Mouse (Mus musculus): ENCODE data around the gene Pds5a. TPM values are rescaled to one million over a fixed set of nuclear protein-coding genes. Genes with fewer than 3 reads are reported as not detected.
"Not testable (repeated sequence)": the region's sequence is repeated elsewhere in the genome, so short reads cannot be mapped to it uniquely, and the experiment has no call there.

Pds5a gene
- total RNA-seq, 1 experiment, result 161 TPM

DNA sequence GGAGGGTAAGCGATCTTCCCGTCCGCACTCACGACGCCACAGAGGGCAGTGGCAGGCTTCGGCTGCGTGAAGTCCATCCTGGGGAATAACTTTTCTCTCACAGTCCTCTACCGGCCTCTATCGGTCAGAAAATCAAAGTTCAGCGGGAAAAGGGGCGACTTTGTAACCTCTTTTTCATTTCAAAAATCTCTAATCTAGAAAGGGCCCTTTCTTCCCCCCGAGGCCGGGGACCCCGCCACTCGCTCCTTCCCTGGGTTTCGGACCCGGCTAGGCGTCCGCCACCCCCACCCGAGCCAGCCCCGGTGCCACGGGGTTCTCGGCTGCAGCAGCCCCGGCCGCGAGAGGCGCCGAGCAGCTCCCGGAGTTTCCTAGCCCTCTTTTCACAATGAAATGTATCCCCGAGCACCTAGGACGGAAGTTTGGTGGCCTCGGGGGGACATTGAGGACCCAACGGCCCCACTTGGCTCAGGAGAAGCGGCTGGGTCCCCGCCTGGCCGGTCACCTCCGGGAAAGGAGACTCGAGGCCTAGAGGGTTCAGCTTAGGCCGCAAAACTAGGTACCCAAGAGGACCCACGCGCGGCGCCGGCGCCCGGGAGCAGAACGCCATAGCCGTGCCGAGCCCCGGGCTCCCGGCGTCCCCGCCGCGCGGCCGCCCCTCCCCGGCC is 1.1 kb downstream of the Pds5a start:
- no peaks in the 10 kb centered on the region for H3K9me3 ChIP-seq (ENCODE audit: control insufficient read depth, insufficient read depth, low read depth, low read length)
- H3K9ac ChIP-seq (ENCODE audit: insufficient read depth, low read depth, low read length, poor library complexity, severe bottlenecking), result peak overlapping the region; percentile 99
- TF ChIP-seq ZC3H11A (IDR thresholded peaks at IDR 0.05; ENCODE audit: borderline replicate concordance, low read depth, low read length), result no peak
- TF ChIP-seq HCFC1 (IDR thresholded peaks at IDR 0.05; ENCODE audit: borderline replicate concordance, insufficient read depth, low read length), result 0 out of 2 replicates have a peak, but pooled peaks have one; percentile 3
- no peak for TF ChIP-seq CHD2 (IDR thresholded peaks at IDR 0.05; ENCODE audit: low read depth, low read length)
- no peak for TF ChIP-seq ZNF384 (IDR thresholded peaks at IDR 0.05; ENCODE audit: low read depth, low read length)
- no peak for TF ChIP-seq MAFK (IDR thresholded peaks at IDR 0.05; ENCODE audit: insufficient read depth, low read depth, low read length)
- peaks cover 10% of the 10 kb centered on the region for H3K36me3 ChIP-seq (ENCODE audit: control insufficient read depth, insufficient read depth, low read length, poor library complexity, severe bottlenecking)
- peak overlapping the region; percentile 97 to 100 for H3K4me3 ChIP-seq (ENCODE audit: insufficient read depth in 1 of 2, low read depth in 1 of 2, low read length in 2 of 2, poor library complexity in 1 of 2, severe bottlenecking in 1 of 2)
- DNase-seq (ENCODE audit: low read depth, low spot score), result peak; percentile 47
- in situ Hi-C loops (cut with MboI; ENCODE audit: low sequenced_read_pairs in 2 of 2, unreplicated experiment in 2 of 2), result no loop called here
- H3K4me1 ChIP-seq (ENCODE audit: control insufficient read depth in 2 of 2, insufficient read depth in 2 of 2, low read length in 2 of 2, poor library complexity in 1 of 2), result peaks cover 5 to 8% of the 10 kb centered on the region in 2 experiments
- H3K27ac ChIP-seq (ENCODE audit: insufficient read depth, low read depth, low read length, poor library complexity, severe bottlenecking), result peak overlapping the region; percentile 98

DNA sequence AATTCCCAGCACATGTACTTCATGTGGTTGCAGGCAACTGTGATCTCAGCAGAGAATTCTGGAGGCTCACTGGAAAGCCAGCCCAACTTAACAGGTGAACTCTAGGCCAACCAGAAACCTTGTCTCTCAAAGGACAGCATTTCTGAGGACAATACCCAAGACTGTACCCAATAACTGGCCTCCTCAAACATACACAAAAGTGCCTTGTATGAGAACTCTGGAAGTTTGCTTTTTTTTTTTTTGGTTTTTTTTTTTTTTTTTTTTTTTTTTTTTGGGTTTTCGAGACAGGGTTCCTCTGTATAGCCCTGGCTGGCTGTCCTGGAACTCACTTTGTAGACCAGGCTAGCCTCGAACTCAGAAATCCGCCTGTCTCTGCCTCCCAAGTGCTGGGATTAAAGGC is 4.0 kb downstream of the Pds5a start:
- DNase-seq (ENCODE audit: low read depth, low spot score); in situ Hi-C loops (cut with MboI; ENCODE audit: low sequenced_read_pairs in 2 of 2, unreplicated experiment in 2 of 2); H3K9ac ChIP-seq (ENCODE audit: insufficient read depth, low read depth, low read length, poor library complexity, severe bottlenecking): not testable (repeated sequence)

DNA sequence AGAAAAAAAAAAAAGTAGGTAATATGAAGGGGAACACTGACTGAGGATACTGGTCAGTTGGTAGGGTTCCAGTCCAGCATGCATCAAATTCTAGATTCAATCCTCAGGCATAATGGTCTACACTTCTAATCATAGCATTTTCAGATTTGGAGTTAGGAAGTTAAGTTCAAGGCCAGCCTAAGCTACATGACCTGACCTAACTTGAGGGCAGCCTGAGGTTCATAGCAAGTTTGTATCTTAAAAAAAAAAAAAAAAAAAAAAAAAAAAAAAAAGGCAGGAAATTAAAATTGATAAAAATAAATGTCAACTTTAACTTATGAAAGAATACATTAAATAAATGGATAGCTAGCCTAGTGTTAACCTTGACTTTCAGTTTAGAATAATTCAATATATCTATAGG is 5.1 kb downstream of the Pds5a start:
- in situ Hi-C loops (cut with MboI; ENCODE audit: low sequenced_read_pairs in 2 of 2, unreplicated experiment in 2 of 2), result no loop called here
- Histone ChIP-seq H3K9me3 (ENCODE audit: control insufficient read depth, insufficient read depth, low read depth, low read length) (no peaks in the 10 kb centered on the region), H3K9ac (ENCODE audit: insufficient read depth, low read depth, low read length, poor library complexity, severe bottlenecking) (no peak overlapping the region), H3K4me1 (ENCODE audit: control insufficient read depth in 2 of 2, insufficient read depth in 2 of 2, low read length in 2 of 2, poor library complexity in 1 of 2) (peaks cover 5 to 8% of the 10 kb centered on the region in 2 experiments; a peak in 3 of 4 replicates), H3K36me3 (ENCODE audit: control insufficient read depth, insufficient read depth, low read length, poor library complexity, severe bottlenecking) (peaks cover 15% of the 10 kb centered on the region), H3K4me3 (ENCODE audit: insufficient read depth in 1 of 2, low read depth in 1 of 2, low read length in 2 of 2, poor library complexity in 1 of 2, severe bottlenecking in 1 of 2) (no peak overlapping the region), H3K27ac (ENCODE audit: insufficient read depth, low read depth, low read length, poor library complexity, severe bottlenecking) (no peak overlapping the region)
- no peak for DNase-seq (ENCODE audit: low read depth, low spot score)
- TF ChIP-seq ZNF384 (IDR thresholded peaks at IDR 0.05; ENCODE audit: low read depth, low read length) (0 out of 2 replicates have a peak, but pooled peaks have one; percentile 31), ZC3H11A (IDR thresholded peaks at IDR 0.05; ENCODE audit: borderline replicate concordance, low read depth, low read length) (no peak)

More for the DNA sequence above, 4.0 kb downstream of the Pds5a start:
- not testable (repeated sequence) for H3K9me3 ChIP-seq (ENCODE audit: control insufficient read depth, insufficient read depth, low read depth, low read length); H3K4me1 ChIP-seq (ENCODE audit: control insufficient read depth in 2 of 2, insufficient read depth in 2 of 2, low read length in 2 of 2, poor library complexity in 1 of 2); H3K4me3 ChIP-seq (ENCODE audit: insufficient read depth in 1 of 2, low read depth in 1 of 2, low read length in 2 of 2, poor library complexity in 1 of 2, severe bottlenecking in 1 of 2); H3K27ac ChIP-seq (ENCODE audit: insufficient read depth, low read depth, low read length, poor library complexity, severe bottlenecking)
- peaks cover 13% of the 10 kb centered on the region for H3K36me3 ChIP-seq (ENCODE audit: control insufficient read depth, insufficient read depth, low read length, poor library complexity, severe bottlenecking)
- TF ChIP-seq ZNF384 (IDR thresholded peaks at IDR 0.05; ENCODE audit: low read depth, low read length), result peak; percentile 85

DNA sequence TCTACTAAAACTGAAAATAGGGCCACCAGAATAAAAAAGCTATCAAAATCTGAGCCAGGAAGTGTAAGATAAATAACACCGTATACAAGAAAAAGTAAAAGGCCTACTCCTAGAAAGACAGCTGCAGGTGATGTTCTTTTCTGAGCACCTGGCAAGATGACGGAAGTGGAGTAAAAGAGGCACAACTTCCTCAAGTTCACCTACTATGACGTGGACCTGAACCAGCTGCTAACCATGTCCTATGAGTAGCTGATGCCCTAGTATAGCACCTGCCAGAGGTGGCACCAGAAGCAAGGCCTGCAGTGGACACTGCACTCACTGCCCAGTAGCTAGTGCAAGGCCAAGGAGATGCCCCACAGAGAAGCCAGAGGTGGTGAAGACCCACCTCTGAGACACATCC is 9.3 kb downstream of the Pds5a start:
- in situ Hi-C loops (cut with MboI; ENCODE audit: low sequenced_read_pairs in 2 of 2, unreplicated experiment in 2 of 2), result no loop called here
- H3K27ac ChIP-seq (ENCODE audit: insufficient read depth, low read depth, low read length, poor library complexity, severe bottlenecking), result no peak overlapping the region
- H3K4me1 ChIP-seq (ENCODE audit: control insufficient read depth in 2 of 2, insufficient read depth in 2 of 2, low read length in 2 of 2, poor library complexity in 1 of 2), result peaks cover 0 to 4% of the 10 kb centered on the region in 2 experiments; a peak in 1 of 4 replicates
- DNase-seq (ENCODE audit: low read depth, low spot score), result no peak
- H3K9ac ChIP-seq (ENCODE audit: insufficient read depth, low read depth, low read length, poor library complexity, severe bottlenecking), result no peak overlapping the region
- H3K4me3 ChIP-seq (ENCODE audit: insufficient read depth in 1 of 2, low read depth in 1 of 2, low read length in 2 of 2, poor library complexity in 1 of 2, severe bottlenecking in 1 of 2), result no peak overlapping the region
- H3K36me3 ChIP-seq (ENCODE audit: control insufficient read depth, insufficient read depth, low read length, poor library complexity, severe bottlenecking), result peaks cover 8% of the 10 kb centered on the region
- H3K9me3 ChIP-seq (ENCODE audit: control insufficient read depth, insufficient read depth, low read depth, low read length), result no peaks in the 10 kb centered on the region
- TF ChIP-seq CHD2 (IDR thresholded peaks at IDR 0.05; ENCODE audit: low read depth, low read length) (no peak), ZNF384 (IDR thresholded peaks at IDR 0.05; ENCODE audit: low read depth, low read length) (no peak), ZC3H11A (IDR thresholded peaks at IDR 0.05; ENCODE audit: borderline replicate concordance, low read depth, low read length) (no peak), MAFK (IDR thresholded peaks at IDR 0.05; ENCODE audit: insufficient read depth, low read depth, low read length) (no peak), HCFC1 (IDR thresholded peaks at IDR 0.05; ENCODE audit: borderline replicate concordance, insufficient read depth, low read length) (no peak)

DNA sequence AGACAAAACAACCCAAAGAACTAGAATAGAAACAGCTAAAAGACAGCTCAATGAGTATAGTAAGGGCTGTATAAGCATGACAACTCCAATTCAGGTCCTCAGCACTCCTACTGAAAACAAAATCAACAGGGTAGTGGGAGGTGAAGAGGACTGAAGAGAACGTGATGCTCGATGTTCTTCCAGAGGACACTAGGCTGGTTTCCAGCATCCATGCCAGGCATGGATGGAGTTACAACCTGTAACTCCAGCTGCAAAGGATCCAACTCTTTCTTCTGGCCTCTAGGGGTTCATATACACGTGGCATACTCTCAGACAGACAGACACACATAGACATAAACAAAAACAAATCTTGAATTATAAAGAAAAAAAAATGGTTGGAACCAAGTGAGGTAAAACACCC is 11.3 kb downstream of the Pds5a start:
- no peaks in the 10 kb centered on the region for H3K9me3 ChIP-seq (ENCODE audit: control insufficient read depth, insufficient read depth, low read depth, low read length)
- peaks cover 0 to 4% of the 10 kb centered on the region in 2 experiments; a peak in 1 of 4 replicates for H3K4me1 ChIP-seq (ENCODE audit: control insufficient read depth in 2 of 2, insufficient read depth in 2 of 2, low read length in 2 of 2, poor library complexity in 1 of 2)
- no peak for TF ChIP-seq HCFC1 (IDR thresholded peaks at IDR 0.05; ENCODE audit: borderline replicate concordance, insufficient read depth, low read length)
- TF ChIP-seq ZNF384 (IDR thresholded peaks at IDR 0.05; ENCODE audit: low read depth, low read length), result no peak
- no peak for TF ChIP-seq ZC3H11A (IDR thresholded peaks at IDR 0.05; ENCODE audit: borderline replicate concordance, low read depth, low read length)
- no peak for TF ChIP-seq MAFK (IDR thresholded peaks at IDR 0.05; ENCODE audit: insufficient read depth, low read depth, low read length)
- no peak for TF ChIP-seq CHD2 (IDR thresholded peaks at IDR 0.05; ENCODE audit: low read depth, low read length)
- no peak overlapping the region for H3K27ac ChIP-seq (ENCODE audit: insufficient read depth, low read depth, low read length, poor library complexity, severe bottlenecking)
- no peak overlapping the region for H3K4me3 ChIP-seq (ENCODE audit: insufficient read depth in 1 of 2, low read depth in 1 of 2, low read length in 2 of 2, poor library complexity in 1 of 2, severe bottlenecking in 1 of 2)
- in situ Hi-C loops (cut with MboI; ENCODE audit: low sequenced_read_pairs in 2 of 2, unreplicated experiment in 2 of 2), result no loop called here
- H3K36me3 ChIP-seq (ENCODE audit: control insufficient read depth, insufficient read depth, low read length, poor library complexity, severe bottlenecking), result peaks cover 5% of the 10 kb centered on the region
- no peak overlapping the region for H3K9ac ChIP-seq (ENCODE audit: insufficient read depth, low read depth, low read length, poor library complexity, severe bottlenecking)
- DNase-seq (ENCODE audit: low read depth, low spot score), result no peak

Measured in ES-E14 (cell line).